Mouse (Mus musculus): ENCODE data around the gene Rnd2. TPM values are rescaled to one million over a fixed set of nuclear protein-coding genes. Genes with fewer than 3 reads are reported as not detected.

The Rnd2 gene
- total RNA-seq, 2 experiments from 2014 or later = 2.8 to 3.0 TPM

DNA sequence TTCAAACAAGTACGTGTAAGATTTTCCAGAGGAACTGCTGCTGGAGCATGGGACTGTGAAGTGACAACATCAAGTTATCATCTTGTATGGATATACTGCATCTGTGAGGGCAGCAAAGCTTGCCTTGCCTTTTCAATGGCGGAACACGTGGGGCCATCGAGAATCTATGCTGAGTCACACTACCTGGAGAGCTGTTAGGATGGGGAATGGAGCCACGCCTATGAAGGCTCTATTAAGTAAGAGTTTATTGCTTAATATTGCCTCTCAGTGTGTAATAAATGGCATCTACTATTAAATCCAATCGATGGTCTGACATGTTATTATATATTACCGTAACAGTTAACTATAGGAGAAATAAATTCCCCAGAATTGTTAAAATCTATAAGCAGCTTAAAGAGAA, 42.3 kb downstream of the Rnd2 start:
- intact Hi-C loops (cut with DNase I) = no loop called here
- DNase-seq = no peak

DNA sequence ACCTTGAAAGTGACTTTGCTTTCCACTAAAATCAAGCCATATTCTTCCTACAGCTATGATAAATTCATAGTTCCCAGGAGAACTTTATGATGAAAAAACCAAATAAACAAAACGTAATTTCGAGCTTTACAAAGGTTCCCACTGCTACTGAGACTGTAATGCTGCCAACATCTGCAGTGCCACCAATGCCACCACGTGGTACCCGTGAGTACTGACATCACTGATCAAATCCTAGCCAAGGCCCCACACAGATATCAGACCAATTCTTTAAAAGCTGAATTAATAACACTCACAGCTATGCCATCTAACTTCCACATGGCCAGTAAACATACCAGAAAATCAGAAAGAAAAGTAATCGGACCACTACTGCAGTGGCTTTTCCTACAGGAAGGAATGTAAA, 54.1 kb downstream of the Rnd2 start:
- intact Hi-C loops (cut with DNase I) = no loop called here
- DNase-seq = no peak

DNA sequence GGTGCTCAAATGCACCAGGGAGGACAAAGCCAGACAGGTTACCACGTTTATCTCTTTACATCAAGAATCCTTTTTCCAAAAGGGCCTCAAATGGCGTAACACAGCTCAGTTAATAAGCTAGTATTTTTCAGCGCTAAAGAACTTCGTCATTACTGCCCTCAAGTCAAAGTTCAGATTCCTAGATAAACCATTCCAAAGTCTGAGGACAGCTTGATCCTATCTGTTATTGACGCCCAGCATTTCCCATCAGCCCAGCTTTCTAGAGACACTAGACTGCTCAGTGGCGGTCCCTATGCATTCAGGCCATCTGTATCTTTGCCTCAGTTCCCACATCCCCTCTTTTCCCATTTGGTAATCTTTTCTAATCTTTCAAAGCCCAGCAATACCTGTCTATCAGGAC, 54.6 kb downstream of the Rnd2 start:
- intact Hi-C loops (cut with DNase I) = no loop called here
- DNase-seq = no peak

Small RNA genes lying within 50 kb of the gene (microRNA-seq; reads per million reads assigned to microRNA genes)
- gene Mir6929 = 0.72 to 0.74 reads per million in 2 experiments

Other genes starting within 250 kb of the Rnd2 start
- gene Ezh1, start 238.5 kb upstream of the Rnd2 start, total RNA-seq (2021) = 10 to 100 TPM; 20.5 to 23.8 TPM
- 10 to 100 TPM; 35.3 to 38.3 TPM for gene Ramp2, start 219.0 kb upstream of the Rnd2 start, total RNA-seq (2021)
- 10 to 100 TPM; 36.2 to 39.4 TPM for gene Vps25, start 211.3 kb upstream of the Rnd2 start, total RNA-seq (2021)
- under 1 TPM; 0.10 to 0.15 TPM for gene Wnk4, start 204.4 kb upstream of the Rnd2 start, total RNA-seq (2021)
- gene Cntd1, start 186.0 kb upstream of the Rnd2 start, total RNA-seq (2021) = under 1 TPM; 0.10 to 0.15 TPM
- 10 to 100 TPM; 64.3 to 71.4 TPM for gene Coa3, start 185.9 kb upstream of the Rnd2 start, total RNA-seq (2021)
- gene Becn1, start 162.7 kb upstream of the Rnd2 start, total RNA-seq (2021) = 10 to 100 TPM; 73.9 to 78.0 TPM
- 10 to 100 TPM; 54.1 to 57.8 TPM for gene Psme3, start 148.8 kb upstream of the Rnd2 start, total RNA-seq (2021)
- 1 to 10 TPM in 1 of 2 experiments, under 1 TPM in 1; 0.92 to 1.2 TPM for gene Aoc2, start 139.9 kb upstream of the Rnd2 start, total RNA-seq (2021)
- 1 to 10 TPM; 4.7 to 7.1 TPM for gene Aoc3, start 134.4 kb upstream of the Rnd2 start, total RNA-seq (2021)
- not detected for gene G6pc, start 97.4 kb upstream of the Rnd2 start, total RNA-seq (2021)
- 10 to 100 TPM; 10.5 to 19.4 TPM for gene Aarsd1, start 47.4 kb upstream of the Rnd2 start, total RNA-seq (2021)
- gene Gm27029, start 40.2 kb upstream of the Rnd2 start, total RNA-seq (2021) = 10 to 100 TPM in 1 of 2 experiments, 1 to 10 TPM in 1; 8.1 to 13.0 TPM
- 1 to 10 TPM; 6.7 to 7.9 TPM for gene Rundc1, start 39.9 kb upstream of the Rnd2 start, total RNA-seq (2021)
- gene Ptges3l, start 39.7 kb upstream of the Rnd2 start, total RNA-seq (2021) = 100 to 1,000 TPM in 1 of 2 experiments, 10 to 100 TPM in 1; 83.5 to 111 TPM
- gene Rpl27, start 22.7 kb upstream of the Rnd2 start, total RNA-seq (2021) = 10 to 100 TPM; 35.1 to 42.1 TPM
- 10 to 100 TPM in 1 of 2 experiments, 1 to 10 TPM in 1; 9.1 to 13.0 TPM for gene Ifi35, start 16.6 kb upstream of the Rnd2 start, total RNA-seq (2021)
- 10 to 100 TPM; 11.5 to 12.3 TPM for gene Vat1, start 1.2 kb downstream of the Rnd2 start, total RNA-seq (2021)
- under 1 TPM; 0.31 to 0.57 TPM for gene Brca1, start 87.0 kb downstream of the Rnd2 start, total RNA-seq (2021)
- 10 to 100 TPM; 54.0 to 61.6 TPM for gene Nbr1, start 87.2 kb downstream of the Rnd2 start, total RNA-seq (2021)
- 1 to 10 TPM in 1 of 2 experiments, under 1 TPM in 1; 0.96 to 1.8 TPM for gene Tmem106a, start 117.2 kb downstream of the Rnd2 start, total RNA-seq (2021)
- gene Gm11634, start 134.3 kb downstream of the Rnd2 start, total RNA-seq (2021) = not detected
- gene Rdm1, start 162.2 kb downstream of the Rnd2 start, total RNA-seq (2021) = 10 to 100 TPM; 22.4 to 24.3 TPM
- 1 to 10 TPM; 4.7 to 9.3 TPM for gene Arl4d, start 200.5 kb downstream of the Rnd2 start, total RNA-seq (2021)

All from gastrocnemius, postnatal 36 days (tissue).